Mouse (Mus musculus) lung, postnatal 4 days (tissue): ENCODE measurements at regions not wholly inside any gene's neighbourhood (a gene's known extent, or its start where the extent isn't known, plus 50 kb on each side); places are given as distances from the start of the nearest gene placed in this dataset.

Source experiments
- DNase-seq, 2 experiments: peaks; one replicate each; pipeline ENCODE4 v3.0.0; 2021

- no peak for DNase-seq
Observed at GRCm38 (mm10) chr5:144621967-144622366, 76.3 kb downstream of the Nptx2 start.

- DNase-seq, result no peak
Observed at GRCm38 (mm10) chr5:144623358-144623757, 77.7 kb downstream of the Nptx2 start.

DNA sequence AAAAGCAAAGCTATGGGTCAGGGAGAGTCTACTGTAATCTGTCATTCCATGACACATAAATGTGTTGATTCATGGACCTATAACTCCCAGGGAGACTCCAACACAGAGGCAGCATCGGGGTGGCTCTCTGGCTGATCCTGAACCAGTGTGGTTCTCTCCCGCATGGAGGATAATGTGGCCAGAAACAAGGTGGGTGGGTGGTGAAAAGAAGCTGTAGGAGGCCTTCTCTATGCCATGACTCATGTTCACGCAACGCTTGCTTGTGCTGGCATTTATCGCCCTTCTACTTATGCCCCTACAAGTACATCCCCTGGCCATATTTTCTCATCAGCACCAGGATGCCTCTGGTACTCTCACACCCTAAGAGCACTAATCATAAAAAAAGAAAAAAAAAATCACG lies 86.6 kb downstream of the Nptx2 start:
- DNase-seq, result no peak

DNA sequence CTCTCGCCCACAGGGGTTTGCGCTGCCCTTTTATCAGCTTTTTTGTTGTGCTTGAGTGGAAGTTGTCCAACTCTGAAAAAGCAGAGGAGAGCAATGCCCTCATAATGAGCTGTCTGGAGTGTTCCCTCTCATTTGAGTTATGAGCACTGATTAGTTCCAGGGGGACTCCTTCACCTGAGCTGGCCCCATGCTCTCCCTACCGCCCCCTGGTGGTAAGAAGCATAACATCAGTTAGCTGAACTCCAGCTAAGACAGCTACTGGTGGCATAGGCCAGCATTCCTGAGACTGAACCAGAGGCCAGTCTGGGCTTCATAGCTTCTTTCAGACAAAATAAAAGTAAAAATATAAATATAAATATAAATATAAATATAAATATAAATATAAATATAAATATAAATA lies 92.9 kb downstream of the Nptx2 start:
- DNase-seq, result peak in 1 of 2 experiments; percentile 28

- DNase-seq, result no peak
Observed at GRCm38 (mm10) chr5:144639639-144640038, 93.9 kb downstream of the Nptx2 start.

- no peak for DNase-seq
Observed at GRCm38 (mm10) chr5:144642766-144643165, 97.1 kb downstream of the Nptx2 start.

GRCm38 (mm10) chr5:144643438-144643837 lies 97.7 kb downstream of the Nptx2 start:
- no peak for DNase-seq

DNA sequence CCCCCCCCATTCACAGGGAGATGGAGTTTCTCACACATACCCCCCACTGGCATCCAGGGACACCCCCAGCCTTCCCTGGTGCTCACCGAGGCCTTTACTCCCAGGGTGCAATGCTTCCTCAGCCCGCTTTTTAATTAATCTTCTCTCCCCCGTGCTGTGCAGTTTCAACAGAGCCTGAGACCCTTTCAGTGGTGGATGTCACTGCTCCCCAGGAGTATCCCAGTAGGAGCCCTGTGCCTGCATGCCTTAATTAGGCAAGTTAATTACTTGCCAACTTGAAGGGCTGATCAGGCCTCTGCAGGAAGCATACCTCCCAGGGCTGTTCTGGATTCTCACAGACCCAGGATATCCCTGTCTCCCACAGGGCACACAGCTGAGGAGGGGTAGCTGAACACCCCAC lies 99.7 kb downstream of the Nptx2 start:
- no peak for DNase-seq

- DNase-seq, result no peak
Observed at GRCm38 (mm10) chr5:144647311-144648104, 101.8 kb downstream of the Nptx2 start.

GRCm38 (mm10) chr5:144652231-144652630 lies 106.5 kb downstream of the Nptx2 start:
- DNase-seq, result no peak

DNA sequence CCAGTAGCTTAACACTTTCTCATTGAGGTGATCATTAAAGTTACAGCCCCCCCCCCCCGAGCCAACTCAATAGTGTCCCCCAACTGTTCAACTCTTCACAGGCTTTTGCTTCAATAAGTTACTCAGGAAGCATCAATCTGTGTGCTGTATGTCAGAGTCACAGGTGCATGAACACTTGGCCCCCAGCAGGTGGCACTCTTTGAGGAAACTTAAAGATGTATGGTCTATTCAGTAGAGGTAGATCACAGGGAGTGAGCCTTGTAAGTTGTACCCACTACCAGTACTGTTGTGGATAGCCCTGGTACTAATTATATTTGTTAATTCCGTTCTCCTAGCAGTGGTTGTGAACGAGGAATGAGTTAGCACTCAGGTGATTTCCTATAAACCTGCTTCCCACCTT lies 99.6 kb downstream of the Tmem130 start:
- DNase-seq, result no peak

DNA sequence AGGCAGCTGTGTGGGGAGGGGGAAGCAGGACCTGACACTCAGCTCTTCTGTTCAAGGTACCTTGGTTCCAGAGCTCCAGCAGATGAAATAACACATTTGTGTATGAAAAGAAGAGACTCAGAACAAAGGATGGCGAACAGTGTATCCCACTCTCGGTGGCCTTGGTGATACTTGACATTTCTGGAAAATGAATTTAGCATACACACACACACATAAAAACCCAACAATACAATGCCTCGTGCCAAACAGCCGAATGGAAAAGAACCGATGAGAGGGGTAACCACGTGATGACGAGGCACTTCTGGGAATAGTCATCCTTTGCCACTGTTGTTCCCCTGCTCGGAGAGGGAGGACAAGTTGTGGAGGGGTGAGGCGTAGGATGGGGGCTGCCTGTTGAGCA lies 97.6 kb downstream of the Tmem130 start:
- DNase-seq, result no peak

- DNase-seq, result no peak
Observed at GRCm38 (mm10) chr5:144664571-144665295, 96.9 kb downstream of the Tmem130 start.

- DNase-seq, result no peak
Observed at GRCm38 (mm10) chr5:144668060-144668459, 93.6 kb downstream of the Tmem130 start.

DNA sequence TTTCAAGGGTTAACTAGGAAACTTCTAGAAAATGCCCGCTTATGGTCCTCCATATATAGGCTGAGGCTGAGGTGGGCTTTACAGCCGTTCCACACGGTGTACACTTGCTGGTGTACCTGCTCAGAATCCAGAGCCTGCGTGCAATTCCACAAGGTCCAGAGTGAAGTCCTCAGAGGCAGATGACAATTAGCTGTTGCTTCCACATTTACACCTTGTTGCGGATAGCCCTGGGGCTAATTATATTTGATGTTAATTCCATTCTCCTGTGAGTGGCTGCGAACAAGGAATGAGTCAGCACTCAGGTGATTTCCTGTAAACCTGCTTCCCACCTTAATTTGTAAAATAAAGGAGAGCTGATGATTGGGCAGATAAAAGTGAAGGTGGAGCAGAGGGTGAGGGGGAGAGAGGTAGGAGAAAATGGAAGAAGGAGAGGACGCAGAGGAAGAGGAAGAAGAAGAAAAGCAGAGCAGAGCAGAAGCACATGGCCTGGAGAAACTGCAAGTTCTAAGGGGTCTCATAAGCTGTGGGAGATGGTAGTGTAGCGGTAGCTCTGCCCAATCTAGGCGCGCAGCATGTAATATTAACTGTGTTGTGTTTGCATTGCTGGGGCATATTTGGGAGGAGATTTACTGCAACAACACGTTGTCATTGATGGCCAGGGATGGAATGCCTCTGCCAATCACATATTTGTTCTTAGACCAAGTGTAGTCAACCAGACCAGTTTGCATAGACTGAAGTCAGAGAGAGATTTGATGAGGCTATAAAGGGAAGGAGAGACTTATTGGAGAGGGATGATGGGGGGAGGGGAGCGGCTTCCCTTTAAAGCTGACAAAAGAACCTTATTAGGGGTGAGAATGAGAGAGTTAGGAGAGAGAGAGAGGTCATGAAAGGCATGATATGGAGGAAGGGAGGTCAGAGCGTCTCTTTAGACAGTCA lies 82.5 kb downstream of the Tmem130 start:
- no peak for DNase-seq

- DNase-seq, result no peak
Observed at GRCm38 (mm10) chr5:144684184-144684583, 77.4 kb downstream of the Tmem130 start.
